Mouse (Mus musculus): ENCODE measurements around the gene Ccdc113. TPM values are rescaled to one million over a fixed set of nuclear protein-coding genes. Genes with fewer than 3 reads are reported as not detected.

The Ccdc113 gene
- total and polyA plus RNA-seq, 2 experiments from 2014 or later = 0.34 to 1.6 TPM

DNA sequence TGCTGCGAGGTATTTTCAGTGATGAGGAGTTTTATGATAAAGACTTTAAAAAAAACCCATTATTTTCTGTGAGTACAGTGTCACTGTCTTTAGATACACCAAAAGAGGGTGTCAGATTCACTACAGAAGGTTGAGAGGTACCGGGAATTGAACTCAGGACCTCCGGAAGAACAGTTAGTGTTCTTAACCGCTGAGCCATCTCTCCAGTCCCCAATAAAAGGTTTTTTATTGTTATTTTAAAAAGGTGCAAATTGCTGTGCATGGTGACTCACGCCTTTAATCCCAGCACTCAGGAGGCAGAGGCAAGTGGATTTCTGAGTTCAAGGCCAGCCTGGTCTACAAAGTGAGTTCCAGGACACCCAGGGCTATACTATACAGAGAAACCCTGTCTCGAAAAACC lies 38.4 kb upstream of the Ccdc113 start:
- TF ChIP-seq CTCF (IDR thresholded peaks at IDR 0.05; ENCODE audit: low read depth) = no peak
- TF ChIP-seq EP300 (IDR thresholded peaks at IDR 0.05; ENCODE audit: low read depth) = no peak

GRCm38 (mm10) chr8:95496420-95496819 lies 37.5 kb upstream of the Ccdc113 start:
- H3K9ac ChIP-seq (replicated peaks; ENCODE audit: low read depth, low read length) = no peak overlapping the region
- H3K4me3 ChIP-seq (ENCODE audit: low read depth, low read length) = no peak overlapping the region
- H3K9me3 ChIP-seq (replicated peaks; ENCODE audit: control insufficient read depth, low read length) = no peaks in the 10 kb centered on the region
- no peaks in the 10 kb centered on the region for H3K4me1 ChIP-seq (ENCODE audit: control insufficient read depth, insufficient read depth)
- no peaks in the 10 kb centered on the region for H3K27me3 ChIP-seq (ENCODE audit: control insufficient read depth, insufficient read depth, low read length)
- ATAC-seq (ENCODE audit: insufficient read depth, low read depth) (no peak), DNase-seq (ENCODE audit: low spot score) (no peak)
- no peak overlapping the region for H3K4me2 ChIP-seq (ENCODE audit: low read depth, low read length)
- TF ChIP-seq CTCF (IDR thresholded peaks at IDR 0.05; ENCODE audit: low read depth) (no peak), EP300 (IDR thresholded peaks at IDR 0.05; ENCODE audit: low read depth) (no peak)
- no peaks in the 10 kb centered on the region for H3K36me3 ChIP-seq (replicated peaks; ENCODE audit: control insufficient read depth, insufficient read depth, low read length)
- no peak overlapping the region for H3K27ac ChIP-seq (ENCODE audit: low read depth)
- WGBS = 63% methylated on average over 3 of the region's 3 CpGs

More for the DNA sequence above, 38.4 kb upstream of the Ccdc113 start:
- no peak overlapping the region for H3K4me2 ChIP-seq (ENCODE audit: low read depth, low read length)
- WGBS = 86% methylated on average over 6 of the region's 6 CpGs
- no peaks in the 10 kb centered on the region for H3K4me1 ChIP-seq (ENCODE audit: control insufficient read depth, insufficient read depth)
- H3K9ac ChIP-seq (replicated peaks; ENCODE audit: low read depth, low read length) = no peak overlapping the region
- no peak for DNase-seq (ENCODE audit: low spot score)
- no peak overlapping the region for H3K27ac ChIP-seq (ENCODE audit: low read depth)
- H3K9me3 ChIP-seq (replicated peaks; ENCODE audit: control insufficient read depth, low read length) = no peaks in the 10 kb centered on the region
- H3K4me3 ChIP-seq (ENCODE audit: low read depth, low read length) = no peak overlapping the region
- no peaks in the 10 kb centered on the region for H3K27me3 ChIP-seq (ENCODE audit: control insufficient read depth, insufficient read depth, low read length)
- no peak for ATAC-seq (ENCODE audit: insufficient read depth, low read depth)
- H3K36me3 ChIP-seq (replicated peaks; ENCODE audit: control insufficient read depth, insufficient read depth, low read length) = no peaks in the 10 kb centered on the region

- TF ChIP-seq CTCF (IDR thresholded peaks at IDR 0.05; ENCODE audit: low read depth) (no peak), EP300 (IDR thresholded peaks at IDR 0.05; ENCODE audit: low read depth) (no peak)
- H3K36me3 ChIP-seq (replicated peaks; ENCODE audit: control insufficient read depth, insufficient read depth, low read length) = no peaks in the 10 kb centered on the region
- no peak overlapping the region for H3K9ac ChIP-seq (replicated peaks; ENCODE audit: low read depth, low read length)
- H3K27ac ChIP-seq (ENCODE audit: low read depth) = no peak overlapping the region
- ATAC-seq (ENCODE audit: insufficient read depth, low read depth) = no peak
- H3K27me3 ChIP-seq (ENCODE audit: control insufficient read depth, insufficient read depth, low read length) = no peaks in the 10 kb centered on the region
- DNase-seq (ENCODE audit: low spot score) = no peak
- no peak overlapping the region for H3K4me2 ChIP-seq (ENCODE audit: low read depth, low read length)
- no peak overlapping the region for H3K4me3 ChIP-seq (ENCODE audit: low read depth, low read length)
- no peaks in the 10 kb centered on the region for H3K9me3 ChIP-seq (replicated peaks; ENCODE audit: control insufficient read depth, low read length)
- WGBS = 80% methylated on average over 3 of the region's 3 CpGs
- H3K4me1 ChIP-seq (ENCODE audit: control insufficient read depth, insufficient read depth) = no peaks in the 10 kb centered on the region
Measured at GRCm38 (mm10) chr8:95497821-95498220, 36.1 kb upstream of the Ccdc113 start.

DNA sequence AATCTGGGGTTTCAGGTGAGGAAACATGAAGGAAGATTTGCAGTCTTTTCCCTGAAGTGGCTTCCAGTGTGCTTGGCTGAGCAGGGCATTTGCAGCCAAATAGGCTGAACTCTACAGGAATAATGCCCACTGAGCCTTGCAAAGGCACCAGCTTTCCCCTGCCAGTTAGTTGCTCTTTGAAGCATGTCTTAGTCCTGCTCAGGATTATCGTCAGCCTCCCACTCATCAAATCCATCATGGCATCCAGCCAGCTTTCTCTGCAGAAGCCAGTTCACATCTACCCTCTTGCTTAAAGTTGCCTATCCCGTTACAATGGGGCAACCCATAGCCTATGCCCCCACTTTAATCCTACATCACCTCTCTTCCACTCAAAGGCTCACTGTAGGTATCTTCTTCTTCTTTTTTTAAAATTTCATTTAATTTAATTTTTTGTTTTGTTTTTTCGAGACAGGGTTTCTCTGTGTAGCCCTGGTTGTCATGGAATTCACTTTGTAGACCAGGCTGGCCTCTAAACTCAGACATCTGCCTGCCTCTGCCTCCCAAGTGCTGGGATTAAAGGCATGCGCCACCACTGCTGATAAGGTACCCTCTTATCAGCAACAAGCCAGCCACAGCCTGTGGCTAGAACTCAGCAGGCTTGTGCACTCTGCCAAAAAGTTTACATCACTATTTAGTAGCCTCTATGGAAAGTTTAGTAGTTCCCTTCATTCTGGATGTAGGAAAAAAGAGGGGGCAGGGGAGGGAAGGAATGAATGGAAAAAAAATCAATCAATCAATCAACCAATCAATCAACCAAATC lies 34.4 kb upstream of the Ccdc113 start:
- no peak overlapping the region for H3K4me3 ChIP-seq (ENCODE audit: low read depth, low read length)
- ATAC-seq (ENCODE audit: insufficient read depth, low read depth) (no peak), DNase-seq (ENCODE audit: low spot score) (no peak)
- H3K27ac ChIP-seq (ENCODE audit: low read depth) = no peak overlapping the region
- no peaks in the 10 kb centered on the region for H3K4me1 ChIP-seq (ENCODE audit: control insufficient read depth, insufficient read depth)
- H3K27me3 ChIP-seq (ENCODE audit: control insufficient read depth, insufficient read depth, low read length) = no peaks in the 10 kb centered on the region
- H3K4me2 ChIP-seq (ENCODE audit: low read depth, low read length) = no peak overlapping the region
- no peak for TF ChIP-seq CTCF (IDR thresholded peaks at IDR 0.05; ENCODE audit: low read depth)
- no peak for TF ChIP-seq EP300 (IDR thresholded peaks at IDR 0.05; ENCODE audit: low read depth)
- H3K36me3 ChIP-seq (replicated peaks; ENCODE audit: control insufficient read depth, insufficient read depth, low read length) = no peaks in the 10 kb centered on the region
- 45% methylated on average over 4 of the region's 4 CpGs for WGBS
- no peak overlapping the region for H3K9ac ChIP-seq (replicated peaks; ENCODE audit: low read depth, low read length)
- no peaks in the 10 kb centered on the region for H3K9me3 ChIP-seq (replicated peaks; ENCODE audit: control insufficient read depth, low read length)

DNA sequence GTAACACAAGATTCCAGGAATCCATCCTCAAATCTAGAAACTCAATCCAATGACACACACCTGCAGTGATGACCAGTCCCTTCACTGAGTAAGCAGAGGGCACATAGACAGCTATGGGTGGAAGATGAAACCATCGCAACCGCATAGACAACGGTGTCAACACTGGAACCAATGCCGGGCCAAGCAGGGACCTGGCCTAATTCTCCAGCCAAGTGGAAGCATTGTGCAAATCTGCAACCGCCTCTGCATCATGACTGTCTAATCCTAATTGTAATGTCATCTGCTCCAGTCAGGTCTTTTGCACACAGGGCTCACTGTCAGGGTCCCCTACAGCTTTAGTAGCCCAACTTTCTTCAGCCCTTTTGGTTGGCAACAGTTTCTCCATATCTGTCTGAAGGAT lies 33.4 kb upstream of the Ccdc113 start:
- ATAC-seq (ENCODE audit: insufficient read depth, low read depth) (no peak), DNase-seq (ENCODE audit: low spot score) (no peak)
- Histone ChIP-seq H3K9ac (replicated peaks; ENCODE audit: low read depth, low read length) (no peak overlapping the region), H3K27me3 (ENCODE audit: control insufficient read depth, insufficient read depth, low read length) (no peaks in the 10 kb centered on the region), H3K9me3 (replicated peaks; ENCODE audit: control insufficient read depth, low read length) (no peaks in the 10 kb centered on the region), H3K4me2 (ENCODE audit: low read depth, low read length) (no peak overlapping the region), H3K36me3 (replicated peaks; ENCODE audit: control insufficient read depth, insufficient read depth, low read length) (no peaks in the 10 kb centered on the region), H3K27ac (ENCODE audit: low read depth) (no peak overlapping the region), H3K4me3 (ENCODE audit: low read depth, low read length) (no peak overlapping the region), H3K4me1 (ENCODE audit: control insufficient read depth, insufficient read depth) (no peaks in the 10 kb centered on the region)
- WGBS = 95% methylated on average over 5 of the region's 5 CpGs
- TF ChIP-seq EP300 (IDR thresholded peaks at IDR 0.05; ENCODE audit: low read depth) = no peak
- TF ChIP-seq CTCF (IDR thresholded peaks at IDR 0.05; ENCODE audit: low read depth) = no peak

GRCm38 (mm10) chr8:95502431-95502830 lies 31.5 kb upstream of the Ccdc113 start:
- WGBS = 63% methylated on average over 7 of the region's 7 CpGs
- no peak for ATAC-seq (ENCODE audit: insufficient read depth, low read depth)
- no peak for TF ChIP-seq CTCF (IDR thresholded peaks at IDR 0.05; ENCODE audit: low read depth)
- no peak for TF ChIP-seq EP300 (IDR thresholded peaks at IDR 0.05; ENCODE audit: low read depth)
- no peak overlapping the region for H3K27ac ChIP-seq (ENCODE audit: low read depth)
- 0 out of 2 replicates have a peak, but pooled peaks cover 3% of the 10 kb centered on the region for H3K9me3 ChIP-seq (replicated peaks; ENCODE audit: control insufficient read depth, low read length)
- H3K4me2 ChIP-seq (ENCODE audit: low read depth, low read length) = no peak overlapping the region
- H3K4me3 ChIP-seq (ENCODE audit: low read depth, low read length) = no peak overlapping the region
- no peaks in the 10 kb centered on the region for H3K27me3 ChIP-seq (ENCODE audit: control insufficient read depth, insufficient read depth, low read length)
- no peaks in the 10 kb centered on the region for H3K4me1 ChIP-seq (ENCODE audit: control insufficient read depth, insufficient read depth)
- no peak for DNase-seq (ENCODE audit: low spot score)
- no peak overlapping the region for H3K9ac ChIP-seq (replicated peaks; ENCODE audit: low read depth, low read length)
- H3K36me3 ChIP-seq (replicated peaks; ENCODE audit: control insufficient read depth, insufficient read depth, low read length) = no peaks in the 10 kb centered on the region
